Mouse (Mus musculus) spleen, adult 2 months (tissue): Measurements from ENCODE around the gene Fam163b.

Experiments used
- CTCF ChIP-seq: fragments of 200-500 bp; IDR thresholded peaks from 2 replicates; pipeline ENCODE4 v1.5.1; 2011; ENCODE audit warnings: mild to moderate bottlenecking, inconsistent platforms; ENCODE audit not compliant: insufficient read depth, insufficient read length, insufficient replicate concordance; ENCODE audit errors: extremely low read depth
- POLR2A ChIP-seq: fragments of 200-500 bp; IDR thresholded peaks from 2 replicates; pipeline ENCODE4 v1.6.1; 2011; ENCODE audit warnings: low read depth, low read length, inconsistent platforms

GRCm38 (mm10) chr2:27181907-27182306 is 39.6 kb upstream of the Fam163b start:
- no peak for TF ChIP-seq CTCF
- TF ChIP-seq POLR2A, result no peak
